Mouse (Mus musculus): ENCODE results near the gene Ndufs6.

Ndufs6 gene

DNA sequence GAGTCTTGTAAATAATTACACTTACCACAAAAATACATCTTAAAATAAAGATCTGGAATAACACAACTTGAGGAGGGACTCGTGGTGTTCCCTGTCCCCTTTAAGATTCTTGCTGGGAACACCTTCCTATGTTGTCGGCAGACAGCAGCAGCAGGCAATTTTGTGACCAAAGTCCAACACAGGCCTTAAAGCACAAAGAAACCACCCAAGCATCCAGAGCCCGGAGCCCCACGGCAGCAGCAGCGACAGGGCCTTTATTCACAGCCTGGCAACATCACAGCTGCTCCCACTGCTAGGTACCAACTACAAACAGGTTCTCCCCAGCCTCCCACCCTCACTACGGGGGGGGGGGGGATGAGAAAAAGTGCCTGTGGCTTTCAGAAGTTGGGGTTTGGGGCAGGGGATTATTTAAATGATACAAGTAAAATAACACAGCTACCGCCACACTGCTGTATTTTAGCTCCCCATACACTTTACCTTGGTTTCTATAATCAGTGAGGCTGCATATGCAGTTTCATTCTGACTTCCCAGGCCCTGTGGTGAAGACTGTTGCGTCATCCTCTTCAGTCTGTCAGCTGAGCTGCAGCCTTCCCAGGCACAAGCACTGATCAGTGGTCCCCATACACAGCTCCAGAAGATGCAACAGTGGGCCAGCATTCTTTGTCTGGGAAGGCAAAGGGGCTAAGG is 22.8 kb downstream of the Ndufs6 start:
- DNase-seq = no peak

DNA sequence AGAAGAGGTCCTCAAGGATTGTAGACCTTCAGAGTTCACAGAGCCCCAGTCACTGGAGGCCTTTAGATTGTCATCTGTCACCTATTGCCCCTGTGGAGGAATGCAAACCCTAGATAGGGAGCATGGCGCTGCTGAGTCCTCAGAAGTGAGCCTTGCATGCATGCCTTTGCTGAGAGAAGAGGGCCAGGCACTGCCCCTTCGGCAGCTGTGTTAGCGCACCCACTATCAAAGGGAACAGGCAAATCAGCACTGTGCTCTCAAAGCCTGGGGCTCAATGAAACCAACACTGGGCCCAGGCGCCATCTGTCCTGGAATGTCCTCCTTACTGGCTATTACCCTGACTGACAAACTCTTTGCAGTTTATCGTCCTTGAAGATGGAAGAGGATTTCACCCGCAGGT is 23.6 kb downstream of the Ndufs6 start:
- DNase-seq = no peak

DNA sequence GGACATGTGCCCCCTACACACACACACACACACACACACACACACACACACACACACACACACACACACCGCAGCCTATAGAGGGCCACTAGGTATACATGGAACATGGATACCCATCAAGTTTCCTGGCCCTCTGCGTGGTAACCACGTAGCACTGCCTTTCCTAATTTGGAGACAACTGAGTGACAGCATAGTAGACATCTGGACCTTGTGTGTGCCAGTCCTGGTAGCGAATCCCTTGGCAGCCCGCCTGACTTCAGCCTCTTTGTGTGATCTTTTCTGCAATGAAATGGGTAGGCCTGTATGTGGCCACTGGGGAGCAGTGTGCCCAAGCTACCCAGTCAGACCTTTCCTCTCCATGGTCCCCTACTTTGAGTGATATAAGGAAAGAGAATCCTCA is 29.0 kb downstream of the Ndufs6 start:
- DNase-seq = no peak

DNA sequence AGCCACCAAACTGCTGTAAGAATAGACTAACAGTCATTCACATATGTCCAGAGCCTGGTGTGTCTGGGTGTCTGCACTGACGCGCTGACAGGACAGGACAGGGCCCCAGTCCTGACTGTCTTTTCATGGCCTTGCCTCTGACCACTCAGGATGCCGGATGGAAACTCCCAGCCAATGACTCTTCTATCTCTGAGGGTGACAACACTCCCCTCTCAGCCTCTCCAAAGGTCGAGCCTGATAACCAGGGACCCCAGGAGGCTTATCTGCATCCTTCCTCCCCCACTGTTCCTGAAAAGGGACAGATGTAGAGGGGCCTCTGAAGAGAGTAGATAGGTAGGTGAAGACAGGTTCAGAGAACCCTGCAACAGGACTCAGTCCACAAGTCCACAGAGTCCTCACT is 29.6 kb downstream of the Ndufs6 start:
- DNase-seq = no peak

DNA sequence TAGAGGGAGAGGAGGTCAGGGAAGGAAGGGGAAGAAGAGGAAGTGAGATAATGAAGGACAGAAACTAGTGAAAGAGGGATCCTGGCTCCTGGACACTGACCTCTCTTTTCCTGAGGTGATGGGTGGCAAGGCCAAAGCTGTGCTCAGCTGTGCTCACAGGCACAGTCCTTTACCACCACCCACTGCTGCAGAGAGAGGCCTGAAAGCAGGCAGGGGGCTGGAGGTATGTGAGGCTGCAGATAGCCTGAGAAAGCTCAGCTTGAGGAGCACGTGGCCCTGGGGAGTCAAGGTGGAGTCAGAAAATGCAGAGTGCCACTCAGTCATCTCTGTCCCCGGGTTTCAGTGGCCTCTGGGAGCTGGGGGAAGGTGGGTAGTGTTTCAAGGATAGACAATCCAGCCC is 37.2 kb downstream of the Ndufs6 start:
- DNase-seq = no peak

DNA sequence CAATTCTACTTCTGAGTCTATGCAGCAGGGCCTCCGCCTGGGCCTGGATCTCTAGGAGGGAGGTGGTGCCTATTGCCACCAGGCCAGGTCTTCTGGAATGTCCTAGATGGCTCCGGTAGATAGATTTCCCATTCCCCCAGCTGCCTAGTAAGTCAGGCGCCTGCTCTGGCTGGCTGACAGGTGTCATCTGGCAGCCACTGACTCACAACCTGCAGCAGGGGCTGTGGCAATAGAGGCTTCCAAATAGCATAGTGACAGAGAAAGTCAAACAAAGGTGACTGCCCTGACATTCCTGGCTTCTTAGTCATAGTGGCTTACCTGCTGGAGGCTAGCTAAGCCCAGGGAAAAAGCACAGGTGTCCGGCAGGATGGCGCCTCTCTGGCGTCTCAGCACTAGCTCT is 38.1 kb downstream of the Ndufs6 start:
- DNase-seq = no peak

DNA sequence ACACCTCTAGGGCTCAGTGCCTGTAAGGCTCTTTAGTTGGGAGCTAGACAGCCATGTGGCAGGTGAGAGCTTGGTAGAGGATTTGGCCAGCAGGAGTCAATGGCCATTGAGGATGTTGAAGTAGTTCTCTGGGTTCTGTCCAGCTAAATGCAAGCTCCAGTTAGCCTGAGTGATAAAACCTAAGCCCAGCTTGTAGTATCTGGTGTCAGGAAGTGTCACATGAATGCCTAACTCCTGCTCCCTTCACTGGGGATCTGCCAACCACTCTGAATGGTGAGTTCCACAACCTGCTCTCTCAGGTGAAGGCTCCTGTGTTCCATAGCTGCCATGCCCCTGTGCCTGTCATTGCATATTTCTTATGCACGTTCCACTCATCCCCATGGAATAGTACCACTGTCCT is 44.8 kb downstream of the Ndufs6 start:
- no peak for DNase-seq

DNA sequence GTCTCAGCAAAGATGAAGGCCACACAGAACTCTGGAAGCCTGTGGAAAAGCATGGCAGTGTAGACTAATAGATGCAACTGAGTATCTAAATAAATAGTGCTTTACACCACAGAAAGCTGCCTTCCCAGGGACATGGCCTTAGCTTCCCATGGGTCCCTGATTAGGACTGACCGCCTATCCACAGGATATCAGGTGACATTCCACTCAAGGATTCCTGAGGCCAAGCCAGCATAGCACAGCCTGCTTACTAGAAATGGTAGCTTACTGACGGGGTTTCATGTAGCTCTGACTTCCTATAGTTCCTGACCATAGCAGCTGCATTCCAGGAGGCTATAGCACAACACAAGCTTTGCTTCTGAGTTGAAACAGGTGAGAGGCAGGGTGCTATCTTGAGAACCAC is 45.9 kb downstream of the Ndufs6 start:
- no peak for DNase-seq

DNA sequence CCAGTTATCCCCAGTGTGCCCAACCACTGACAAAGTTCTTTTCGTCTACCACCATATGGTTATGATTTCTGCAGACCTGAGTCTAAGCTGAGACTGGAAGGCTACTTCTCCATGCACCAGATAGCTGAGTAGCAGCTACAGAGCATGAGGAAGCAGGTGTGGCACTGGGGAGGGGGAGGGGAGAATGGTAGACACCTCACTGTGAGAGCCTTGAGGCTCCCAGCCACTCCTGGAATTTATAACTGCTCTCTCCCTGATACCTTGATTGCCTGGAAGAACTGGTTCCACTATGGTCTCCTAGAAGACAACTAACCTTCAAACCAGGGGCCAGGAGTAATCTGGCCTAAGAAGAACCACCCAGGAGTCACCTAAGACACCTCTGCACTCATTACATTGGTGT is 49.1 kb downstream of the Ndufs6 start:
- no peak for DNase-seq

DNA sequence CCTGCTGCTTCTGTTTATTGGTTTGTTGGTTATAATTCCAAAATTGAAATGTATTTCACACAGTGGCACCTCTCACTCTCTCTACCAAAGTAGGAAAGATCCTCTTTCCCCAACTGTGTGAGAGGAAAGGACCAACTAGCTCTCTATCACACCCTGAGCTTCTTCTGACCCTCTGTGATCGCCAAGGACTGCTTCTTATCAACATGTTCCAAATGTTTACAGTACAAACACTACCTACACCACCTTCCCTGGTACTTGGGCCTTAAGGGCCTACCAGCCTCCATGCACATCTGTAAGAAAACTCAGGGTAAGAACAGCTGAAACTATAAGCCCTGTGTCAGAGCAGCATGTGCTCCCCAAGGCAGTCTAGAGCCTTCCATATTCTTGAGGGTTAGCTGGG is 50.5 kb downstream of the Ndufs6 start:
- DNase-seq = no peak

DNA sequence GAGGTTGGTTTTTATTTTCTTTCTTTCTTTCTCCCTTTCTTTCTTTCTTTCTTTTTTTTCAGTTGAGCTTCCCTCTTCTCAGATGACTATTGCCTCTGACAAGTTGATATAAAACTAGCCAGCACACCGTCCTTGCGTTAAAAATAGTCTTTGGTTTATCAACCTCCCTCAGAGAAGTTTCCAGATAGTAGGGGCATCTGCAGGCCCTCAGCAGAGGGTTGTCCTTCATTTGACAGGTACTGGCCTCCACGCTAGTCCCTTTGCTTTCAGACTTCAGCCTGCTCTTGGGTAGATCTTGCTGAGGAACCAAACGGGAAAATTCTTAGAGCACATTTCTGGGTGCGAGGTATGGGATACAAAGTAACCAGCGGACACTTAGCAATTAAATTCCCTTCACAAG is 51.0 kb downstream of the Ndufs6 start:
- no peak for DNase-seq

DNA sequence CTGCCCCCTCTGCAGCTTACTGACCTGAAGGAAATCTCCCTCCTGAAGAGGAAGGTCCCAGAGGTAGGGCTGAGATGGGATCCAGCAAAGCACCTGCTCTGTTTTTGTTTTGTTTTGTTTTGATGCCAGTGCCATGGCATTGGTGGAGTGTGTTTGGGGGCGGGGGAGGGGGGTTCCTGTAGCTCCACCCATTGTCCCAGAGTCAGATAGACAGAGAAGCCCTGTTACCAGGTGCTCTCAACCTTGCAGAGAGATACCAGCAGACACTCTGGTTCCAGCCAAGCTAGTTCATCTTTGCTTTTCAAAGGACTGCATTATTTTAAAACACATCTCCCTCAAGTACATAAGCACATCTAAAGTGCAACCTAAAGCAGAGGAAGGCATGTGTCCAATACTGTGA is 54.8 kb downstream of the Ndufs6 start:
- DNase-seq = no peak

DNA sequence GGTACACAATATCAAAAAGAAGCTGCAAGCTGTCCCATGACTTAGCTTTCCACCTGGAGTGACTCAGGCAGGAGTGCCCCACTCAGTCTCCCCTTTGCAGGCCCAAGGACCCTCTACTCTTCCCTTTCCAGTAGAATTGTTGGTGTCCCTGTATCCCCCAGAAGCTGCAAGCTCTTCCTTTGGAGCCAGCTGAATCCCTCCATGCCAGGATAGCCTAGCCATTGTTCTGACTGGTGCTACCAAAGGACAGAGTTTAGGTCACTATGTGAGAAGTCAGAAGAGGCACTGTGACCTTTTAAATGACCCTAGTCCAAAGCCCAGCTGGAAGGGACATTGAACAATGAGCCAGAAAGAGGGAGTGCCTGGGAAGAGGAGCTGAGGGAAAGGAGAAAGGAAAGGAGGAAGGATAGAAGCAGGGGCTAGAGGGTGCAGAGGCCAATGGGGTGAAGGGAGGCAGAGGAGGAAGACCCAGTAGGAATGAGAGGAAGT is 55.5 kb downstream of the Ndufs6 start:
- no peak for DNase-seq

DNA sequence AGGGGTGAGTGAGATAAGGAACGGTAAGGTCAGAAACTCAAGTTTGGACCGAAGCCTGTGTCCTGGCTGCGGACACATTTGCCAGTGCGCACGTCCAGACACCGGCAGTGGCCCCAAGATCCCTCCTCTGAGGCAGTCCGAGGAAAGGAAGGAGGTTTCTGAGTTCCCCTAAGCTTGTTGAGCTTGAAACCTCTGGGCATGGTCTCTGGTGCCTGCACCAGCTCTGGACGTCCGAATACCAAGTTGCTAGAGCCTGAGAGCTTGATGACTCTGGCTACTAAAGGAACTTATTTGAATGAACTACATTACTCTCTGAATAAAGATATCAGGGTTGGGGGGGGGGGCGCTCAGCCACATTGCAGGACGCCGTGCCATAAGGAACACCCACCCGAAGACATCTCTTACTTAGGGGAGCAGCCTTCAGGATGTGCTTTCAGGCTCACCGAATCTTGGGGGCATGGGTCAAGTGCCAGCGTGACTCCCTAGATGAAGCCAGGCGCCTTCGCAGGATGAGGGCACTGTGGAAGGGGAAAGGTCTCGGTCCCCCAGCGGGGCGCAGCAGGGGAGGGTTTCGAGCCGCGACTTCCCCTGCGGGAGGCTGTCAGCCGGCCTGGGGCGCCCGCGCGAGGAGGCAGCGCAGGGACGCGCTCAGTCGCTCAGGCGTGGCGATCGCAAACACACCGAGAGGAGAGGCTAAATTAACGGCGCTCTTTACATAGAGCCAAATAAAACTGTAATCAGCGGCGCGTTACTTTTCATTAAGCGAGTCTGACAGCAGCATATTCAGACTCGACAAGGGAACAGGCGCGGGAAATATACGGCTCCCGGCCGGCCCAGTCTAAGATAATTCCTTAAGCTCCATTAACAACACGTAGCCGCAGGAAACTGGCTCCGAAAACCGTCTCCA is 56.8 kb downstream of the Ndufs6 start:
- no peak for DNase-seq

DNA sequence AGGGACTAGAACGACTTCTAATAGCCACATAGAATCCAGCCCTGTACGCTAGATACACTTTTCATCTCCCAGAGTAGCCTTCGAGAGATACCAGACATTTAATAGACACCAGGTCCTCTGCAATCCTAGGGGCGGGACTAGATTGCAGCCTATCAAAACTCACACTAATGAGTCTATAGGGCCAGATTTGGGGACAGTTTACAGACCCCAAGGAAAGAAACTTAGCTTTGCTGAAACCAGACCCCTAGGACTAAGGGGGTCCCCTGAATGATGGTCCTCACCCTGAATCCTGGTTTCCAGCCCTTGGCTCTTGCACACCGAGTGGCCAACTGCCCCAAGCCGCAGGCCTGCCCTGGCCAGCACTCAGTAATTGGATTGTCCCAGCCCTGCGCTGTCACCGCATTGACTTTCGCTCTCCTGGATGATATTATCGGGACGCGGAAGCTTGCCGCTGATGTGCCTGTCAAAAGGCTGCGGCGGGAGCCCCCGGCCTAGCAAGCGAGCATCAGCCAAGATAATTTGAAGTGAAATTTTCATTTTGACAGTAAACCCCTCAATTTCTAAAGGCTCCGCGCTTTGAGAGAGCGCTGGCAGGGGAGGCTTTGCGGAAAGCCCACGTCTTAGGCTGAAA is 57.8 kb downstream of the Ndufs6 start:
- DNase-seq = no peak

DNA sequence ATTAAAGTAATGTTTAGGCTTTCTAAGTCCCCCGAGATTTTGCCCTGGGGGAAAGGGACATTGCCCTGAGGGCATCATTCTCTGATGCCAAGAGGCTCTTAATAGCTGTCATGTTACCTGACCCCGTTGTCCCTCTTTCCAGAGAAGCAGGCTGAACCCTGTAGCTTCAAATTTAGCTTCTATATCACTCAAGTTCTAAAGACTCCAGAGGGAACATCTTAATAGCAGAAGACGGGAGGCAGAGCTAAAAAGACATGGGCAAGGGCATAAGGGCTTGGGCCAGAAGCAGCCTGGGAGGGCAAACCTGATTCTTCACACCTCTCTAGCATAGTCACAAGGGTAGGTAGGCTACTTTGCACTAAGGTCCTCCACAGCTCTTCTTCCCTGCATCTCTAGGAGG is 58.5 kb downstream of the Ndufs6 start:
- DNase-seq = no peak
